Mouse (Mus musculus) small intestine, adult 2 months (tissue): ENCODE data around the gene Tspear.

ENCODE experiments used
- CTCF ChIP-seq: fragments of 200-500 bp; IDR thresholded peaks from 2 replicates; pipeline ENCODE4 v1.5.1; 2012; ENCODE audit warnings: low read depth, mild to moderate bottlenecking, control low read depth, inconsistent platforms, low read length, moderate library complexity, mixed read lengths; ENCODE audit not compliant: insufficient replicate concordance, insufficient read length; ENCODE audit errors: extremely low read depth
- POLR2A ChIP-seq: fragments of 200-500 bp; IDR thresholded peaks from 2 replicates; pipeline ENCODE4 v1.6.1; 2012; ENCODE audit warnings: low read depth, mild to moderate bottlenecking, control low read depth, inconsistent platforms, low read length, moderate library complexity

DNA sequence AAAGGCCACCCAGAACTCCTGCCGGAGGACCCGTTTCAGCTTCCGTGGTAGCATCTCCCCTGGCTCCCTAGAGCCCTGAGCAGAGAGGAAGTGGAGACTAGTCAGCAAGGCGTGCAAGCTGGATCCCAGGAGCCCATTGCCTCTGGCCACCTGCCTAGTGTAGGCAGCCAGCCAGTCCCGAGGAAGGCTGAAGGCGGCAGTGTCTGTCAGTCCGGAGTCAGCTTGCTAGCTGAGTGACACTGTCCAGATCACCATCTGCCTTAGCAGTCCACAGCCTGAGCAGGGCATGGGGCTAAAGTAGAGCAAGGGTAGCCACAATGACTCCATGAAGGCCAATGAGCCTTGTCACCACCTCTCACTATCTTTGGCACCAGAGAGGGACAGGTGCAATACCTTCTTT is 226.2 kb downstream of the Tspear start:
- TF ChIP-seq CTCF (no peak), POLR2A (no peak)
